Comparison of ENCODE assay signal across 18 mouse cellular contexts in the genomic region with DNA sequence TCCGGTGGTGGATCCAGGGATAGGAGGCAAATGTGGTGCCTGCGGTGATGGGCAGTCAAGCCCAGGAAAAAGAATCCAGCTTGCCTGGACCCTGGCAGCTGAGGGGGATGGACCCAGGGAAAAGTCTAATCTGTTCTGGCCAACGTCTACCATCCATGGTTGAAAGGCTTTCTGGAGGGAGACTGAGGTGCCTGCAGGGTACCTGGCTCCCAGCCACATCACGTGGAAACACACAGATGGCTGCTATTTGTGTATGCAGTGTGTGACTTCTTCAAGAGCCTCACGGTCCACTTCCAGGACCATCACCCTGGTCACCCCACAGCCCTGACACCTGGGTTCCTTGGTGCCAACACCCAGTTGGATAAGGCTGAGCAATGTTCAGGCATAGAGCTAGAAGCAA. TPM values are rescaled to one million over a fixed set of nuclear protein-coding genes. Genes with fewer than 3 reads are reported as not detected.
DNase-seq lines count a peak whose midpoint lies in the region; ATAC-seq and TF ChIP-seq lines count a peak whose summit lies in the region.
"Had no signal": no experiment of that assay in that cellular context is flagged by ENCODE, and none has a peak within 500 bp of the region (broad histone marks: within the 10 kb centered on the region; RNA-seq: fewer than 3 reads in every experiment).

No protein-coding gene starts in this region.

- no peak for TF ChIP-seq CTCF in cerebellum, adult 2 months (IDR thresholded peaks at IDR 0.05; ENCODE audit: borderline replicate concordance, insufficient read depth, low read depth, low read length)

- no peak overlapping the region for H3K4me2 ChIP-seq in limb, embryonic 11.5 days (ENCODE audit: low read depth, severe bottlenecking)
- H3K4me2 ChIP-seq in hindbrain, embryonic 16.5 days (ENCODE audit: low read length) = no peak overlapping the region
- H3K4me2 ChIP-seq: embryonic facial prominence, embryonic 12.5 days; limb, embryonic 13.5 days; midbrain, embryonic 12.5 days had no signal

- peak; percentile 21 for DNase-seq in adrenal gland, postnatal 25 days
- no peak for DNase-seq in adrenal gland, adult (ENCODE audit: inconsistent age in 2 of 2, low spot score in 1 of 2)
- DNase-seq in limb, embryonic 11.5 days (ENCODE audit: low spot score) = peak; percentile 19
- no peak for DNase-seq in limb, embryonic 10.5 days (ENCODE audit: low spot score)
- DNase-seq in cerebellum, adult 2 months = peak; percentile 86 to 89
- no peak for DNase-seq in gastrocnemius, adult 8-10 months (ENCODE audit: low spot score in 2 of 2)
- DNase-seq in gastrocnemius, postnatal 4 days (ENCODE audit: low spot score in 2 of 2) = no peak
- DNase-seq: adrenal gland, postnatal 36 days; kidney, adult 9 months; lung, adult 18-20 months; right cerebral cortex, postnatal 4 days had no signal

- WGBS in limb, embryonic 11.5 days = 89% methylated on average over 5 of the region's 5 CpGs
- WGBS in limb, embryonic 10.5 days = 89% methylated on average over 5 of the region's 5 CpGs
- 5% methylated on average over 5 of the region's 5 CpGs for WGBS in cerebellum, adult 2 months
- 76% methylated on average over 5 of the region's 5 CpGs for WGBS in hindbrain, embryonic 16.5 days

- peaks cover 3% of the 10 kb centered on the region; the same call in 1 of the 2 replicates for H3K36me3 ChIP-seq in limb, embryonic 11.5 days (ENCODE audit: control insufficient read depth, insufficient read depth, low read length)
- H3K36me3 ChIP-seq in limb, embryonic 10.5 days = peaks cover 50% of the 10 kb centered on the region
- H3K36me3 ChIP-seq in hindbrain, embryonic 16.5 days (ENCODE audit: control insufficient read depth, insufficient read depth, low read length) = peaks cover 3% of the 10 kb centered on the region

- peaks cover 6% of the 10 kb centered on the region; the same call in 1 of the 2 replicates for H3K4me1 ChIP-seq in limb, embryonic 11.5 days (ENCODE audit: control insufficient read depth, insufficient read depth, low read length)
- H3K4me1 ChIP-seq in limb, embryonic 10.5 days = peaks cover 21% of the 10 kb centered on the region
- peaks cover 28% of the 10 kb centered on the region for H3K4me1 ChIP-seq in cerebellum, adult 2 months (ENCODE audit: control insufficient read depth, insufficient read depth, low read length)
- H3K4me1 ChIP-seq in hindbrain, embryonic 16.5 days (ENCODE audit: control insufficient read depth, insufficient read depth, low read depth, low read length) = peaks cover 27% of the 10 kb centered on the region

- H3K27ac ChIP-seq in limb, embryonic 11.5 days (replicated peaks; ENCODE audit: low read depth, low read length) = no peak overlapping the region
- H3K27ac ChIP-seq in limb, embryonic 10.5 days = no peak overlapping the region
- H3K27ac ChIP-seq in cerebellum, adult 2 months (ENCODE audit: insufficient read depth, low read length) = peak overlapping the region; percentile 81
- H3K27ac ChIP-seq in hindbrain, embryonic 16.5 days (ENCODE audit: low read depth, low read length) = peak overlapping the region; percentile 3; the same call in 1 of the 2 replicates
- H3K27ac ChIP-seq: embryonic facial prominence, embryonic 12.5 days; limb, embryonic 13.5 days; macrophage; midbrain, embryonic 12.5 days had no signal

- no peaks in the 10 kb centered on the region for H3K27me3 ChIP-seq in limb, embryonic 11.5 days (ENCODE audit: control insufficient read depth, insufficient read depth, low read length)
- H3K27me3 ChIP-seq in limb, embryonic 10.5 days (ENCODE audit: low read depth, poor library complexity, severe bottlenecking) = no peaks in the 10 kb centered on the region
- H3K27me3 ChIP-seq in cerebellum, adult 2 months (ENCODE audit: control insufficient read depth, insufficient read depth, low read length) = no peaks in the 10 kb centered on the region
- H3K27me3 ChIP-seq in hindbrain, embryonic 16.5 days (replicated peaks; ENCODE audit: control insufficient read depth, insufficient read depth, low read length) = no peaks in the 10 kb centered on the region
- H3K27me3 ChIP-seq: CH12.LX; embryonic facial prominence, embryonic 12.5 days; limb, embryonic 13.5 days; midbrain, embryonic 12.5 days had no signal

- no peak for ATAC-seq in limb, embryonic 11.5 days (ENCODE audit: insufficient number of reproducible peaks, low FRiP score, low TSS enrichment, low read depth)
- no peak for ATAC-seq in hindbrain, embryonic 16.5 days
- ATAC-seq: inflammation-experienced regulatory T-cells, adult 6 months had no signal

- no peaks in the 10 kb centered on the region for H3K9me3 ChIP-seq in limb, embryonic 11.5 days (ENCODE audit: control insufficient read depth, low read length)
- no peaks in the 10 kb centered on the region for H3K9me3 ChIP-seq in limb, embryonic 10.5 days (replicated peaks)
- no peaks in the 10 kb centered on the region for H3K9me3 ChIP-seq in hindbrain, embryonic 16.5 days (ENCODE audit: control insufficient read depth, low read length)
- H3K9me3 ChIP-seq: embryonic facial prominence, embryonic 12.5 days; limb, embryonic 13.5 days; midbrain, embryonic 12.5 days had no signal

- no peak overlapping the region for H3K4me3 ChIP-seq in limb, embryonic 11.5 days (ENCODE audit: low read depth, low read length)
- no peak overlapping the region for H3K4me3 ChIP-seq in limb, embryonic 10.5 days
- H3K4me3 ChIP-seq in cerebellum, adult 2 months (replicated peaks; ENCODE audit: insufficient read depth, low read depth, low read length) = peak overlapping the region; percentile 4
- H3K4me3 ChIP-seq in hindbrain, embryonic 16.5 days (ENCODE audit: low read length) = no peak overlapping the region
- H3K4me3 ChIP-seq: embryonic facial prominence, embryonic 12.5 days; limb, embryonic 13.5 days; midbrain, embryonic 12.5 days had no signal

- H3K9ac ChIP-seq in limb, embryonic 11.5 days (ENCODE audit: low read length) = no peak overlapping the region
- no peak overlapping the region for H3K9ac ChIP-seq in hindbrain, embryonic 16.5 days (ENCODE audit: low read depth, low read length)
- H3K9ac ChIP-seq: embryonic facial prominence, embryonic 12.5 days; midbrain, embryonic 12.5 days had no signal

- peak; percentile 25; the same call in 1 of the 2 replicates for TF ChIP-seq POLR2A in cerebellum, adult 2 months (IDR thresholded peaks at IDR 0.05; ENCODE audit: borderline replicate concordance, insufficient read depth, low read length)

RNA-seq across cellular contexts. Expression of a gene that starts 2.9 kb away (rescaled TPM):
- total RNA-seq in adrenal gland, postnatal 25 days (2021) = 41.1 and 49.7 TPM in 2 replicates
- 72.9 and 75.7 TPM in 2 replicates for polyA plus RNA-seq in limb, embryonic 11.5 days (2014; fragmentation: Nextera tagmentation; extraction: Ambion mirVana)
- 39.4 and 42.2 TPM in 2 replicates for polyA plus RNA-seq in limb, embryonic 10.5 days (2016; fragmentation: Nextera tagmentation; extraction: Ambion mirVana)
- polyA plus RNA-seq in cerebellum, adult 2 months (2012; rRNA removed) = 99.1 and 107 TPM in 2 replicates
- polyA plus RNA-seq in hindbrain, embryonic 16.5 days (2015; fragmentation: Nextera tagmentation; extraction: Ambion mirVana) = 50.9 and 71.0 TPM in 2 replicates
- 1 to 10 TPM; 4.7 to 8.6 (median 6.3) TPM for total RNA-seq in gastrocnemius, adult 8-10 months (2022)
- 10 to 100 TPM; 28.2 to 32.7 TPM for total RNA-seq in gastrocnemius, postnatal 4 days (2021)

RNA-seq across cellular contexts. Expression of a gene that starts 6.1 kb away (rescaled TPM):
- total RNA-seq in adrenal gland, postnatal 25 days (2021) = 0.67 and 0.97 TPM in 2 replicates
- 0.67 and 0.84 TPM in 2 replicates for polyA plus RNA-seq in limb, embryonic 11.5 days (2014; fragmentation: Nextera tagmentation; extraction: Ambion mirVana)
- 0.56 and 0.66 TPM in 2 replicates for polyA plus RNA-seq in limb, embryonic 10.5 days (2016; fragmentation: Nextera tagmentation; extraction: Ambion mirVana)
- 2.8 and 3.4 TPM in 2 replicates for polyA plus RNA-seq in cerebellum, adult 2 months (2012; rRNA removed)
- 0.15 and 0.51 TPM in 2 replicates for polyA plus RNA-seq in hindbrain, embryonic 16.5 days (2015; fragmentation: Nextera tagmentation; extraction: Ambion mirVana)
- under 1 TPM in 2 of 4 experiments, not detected in 2; 0.15 to 0.24 TPM for total RNA-seq in gastrocnemius, adult 8-10 months (2022)
- total RNA-seq in gastrocnemius, postnatal 4 days (2021) = 1 to 10 TPM in 1 of 2 experiments, under 1 TPM in 1; 0.96 to 1.5 TPM

RNA-seq across cellular contexts. Expression of a gene that starts 54.9 kb away (rescaled TPM):
- total RNA-seq in adrenal gland, postnatal 25 days (2021) = 202 and 208 TPM in 2 replicates
- polyA plus RNA-seq in limb, embryonic 11.5 days (2014; fragmentation: Nextera tagmentation; extraction: Ambion mirVana) = 644 and 689 TPM in 2 replicates
- 481 and 555 TPM in 2 replicates for polyA plus RNA-seq in limb, embryonic 10.5 days (2016; fragmentation: Nextera tagmentation; extraction: Ambion mirVana)
- polyA plus RNA-seq in cerebellum, adult 2 months (2012; rRNA removed) = 270 and 273 TPM in 2 replicates
- polyA plus RNA-seq in hindbrain, embryonic 16.5 days (2015; fragmentation: Nextera tagmentation; extraction: Ambion mirVana) = 161 and 194 TPM in 2 replicates
- 10 to 100 TPM; 37.6 to 69.2 (median 57.2) TPM for total RNA-seq in gastrocnemius, adult 8-10 months (2022)
- 100 to 1,000 TPM; 145 to 171 TPM for total RNA-seq in gastrocnemius, postnatal 4 days (2021)

Comparison
In these comparisons a context has a peak if more than half of its experiments do, and no peak if none do; other contexts are left out.
1. DNase-seq: peak in adrenal gland, postnatal 25 days (single experiment), limb, embryonic 11.5 days (single experiment) and cerebellum, adult 2 months (2 of 2); none in adrenal gland, adult (0 of 2), limb, embryonic 10.5 days (single experiment), gastrocnemius, adult 8-10 months (0 of 2) and gastrocnemius, postnatal 4 days (0 of 2).
2. H3K27ac ChIP-seq: peak in cerebellum, adult 2 months (single experiment) and hindbrain, embryonic 16.5 days (single experiment); none in limb, embryonic 11.5 days (single experiment) and limb, embryonic 10.5 days (single experiment).